Mouse (Mus musculus) A20 (cell line): ENCODE data around the gene Dip2b.
A peak's percentile ranks its signal among the peaks of the same experiment; 100 is the strongest.

Experiments
- DNase-seq: peaks from one replicate; pipeline ENCODE4 v3.0.0-alpha.2; 2011; ENCODE audit warnings: low read depth, low spot score

The Dip2b gene

GRCm38 (mm10) chr15:100038470-100038971 is at the start of gene Dip2b:
TSS of gene Dip2b (plus strand) at chr15:100038664.
- peak; percentile 95 for DNase-seq

GRCm38 (mm10) chr15:99993100-99993499 is 45.4 kb upstream of the Dip2b start:
- DNase-seq = peak; percentile 42

DNA sequence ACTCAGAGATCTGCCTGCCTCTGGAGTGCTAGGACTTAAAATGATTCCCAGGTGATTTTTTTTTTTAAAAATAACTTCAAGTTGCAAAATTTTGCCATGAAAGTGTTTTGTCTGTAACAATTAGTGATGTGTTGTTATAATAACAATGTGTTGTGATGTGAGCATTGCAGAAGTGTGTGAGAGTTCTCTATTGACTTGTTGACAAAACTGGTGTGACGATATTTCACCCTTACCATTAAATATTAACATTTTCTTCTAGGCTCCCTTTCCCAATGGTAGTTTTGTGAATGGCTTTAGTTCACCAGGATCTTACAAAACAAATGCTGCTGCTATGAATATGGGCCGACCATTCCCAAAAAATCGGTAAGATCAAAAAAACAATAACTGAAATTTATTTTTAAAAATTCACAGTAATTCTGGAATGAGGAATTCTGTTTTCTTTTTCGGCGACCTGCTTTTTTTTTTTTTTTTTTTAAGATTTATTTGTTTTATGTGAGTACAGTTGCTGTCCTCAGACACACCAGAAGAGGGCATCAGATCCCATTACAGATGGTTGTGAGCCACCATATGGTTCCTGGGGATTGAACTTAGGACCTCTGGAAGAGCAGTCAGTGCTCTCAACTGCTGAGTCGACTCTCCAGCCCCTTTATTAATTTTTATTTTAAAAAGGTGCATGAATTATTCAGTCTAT is 41.2 kb upstream of the Dip2b start:
- DNase-seq = no peak

- peak; percentile 58 for DNase-seq
Observed at GRCm38 (mm10) chr15:99999390-99999789, 39.1 kb upstream of the Dip2b start.

DNA sequence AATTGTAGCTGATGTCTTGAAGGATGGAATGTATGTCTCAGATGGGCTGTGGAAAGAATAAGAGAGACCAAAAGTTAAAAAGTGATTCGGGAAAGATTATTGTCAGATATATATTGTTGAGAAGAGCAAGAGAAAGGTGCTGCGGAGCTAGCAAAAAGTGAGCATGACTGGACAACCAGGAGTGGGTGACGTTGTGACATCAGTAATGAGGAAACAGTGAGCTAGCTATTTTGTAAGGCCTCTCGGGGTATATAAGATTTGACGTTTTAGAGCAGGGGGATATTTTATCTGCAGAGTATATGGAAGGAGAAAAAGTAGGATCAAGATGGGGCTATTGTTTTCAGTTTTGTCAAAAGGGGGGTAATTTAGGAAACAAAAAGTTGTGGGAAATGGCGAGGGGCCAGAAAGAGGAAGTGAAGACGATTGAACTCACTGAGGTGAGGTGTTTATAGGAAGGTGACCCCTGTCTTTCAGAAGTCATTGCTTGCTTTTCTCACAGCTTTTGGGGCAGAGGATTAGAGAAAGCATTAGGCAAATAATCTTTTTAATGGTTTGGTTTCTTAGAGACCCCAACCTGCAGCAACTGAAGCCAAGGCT is 33.7 kb upstream of the Dip2b start:
- DNase-seq = peak; percentile 71

DNA sequence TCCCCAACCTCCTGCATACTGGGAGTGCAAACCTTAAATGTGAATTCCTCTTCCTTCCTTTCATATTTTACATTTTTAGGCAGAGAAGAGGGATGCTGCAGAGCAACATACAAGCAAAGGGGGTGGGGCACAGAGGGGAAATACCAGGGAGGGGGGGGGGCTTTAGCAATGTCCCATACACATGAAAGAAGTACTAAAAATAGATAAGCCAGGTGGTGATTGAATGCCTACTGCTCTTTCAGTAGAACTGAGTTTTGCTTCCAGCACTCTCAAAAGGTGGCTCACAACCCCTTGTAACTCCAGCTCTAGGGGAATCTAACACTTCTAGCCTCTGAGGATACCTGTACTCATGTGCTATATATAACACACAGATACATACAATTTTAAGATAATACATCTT is 32.3 kb upstream of the Dip2b start:
- no peak for DNase-seq

- DNase-seq = no peak
Observed at GRCm38 (mm10) chr15:100018280-100018899, 20.1 kb upstream of the Dip2b start.

- DNase-seq = no peak
Observed at GRCm38 (mm10) chr15:100021175-100021574, 17.3 kb upstream of the Dip2b start.

DNA sequence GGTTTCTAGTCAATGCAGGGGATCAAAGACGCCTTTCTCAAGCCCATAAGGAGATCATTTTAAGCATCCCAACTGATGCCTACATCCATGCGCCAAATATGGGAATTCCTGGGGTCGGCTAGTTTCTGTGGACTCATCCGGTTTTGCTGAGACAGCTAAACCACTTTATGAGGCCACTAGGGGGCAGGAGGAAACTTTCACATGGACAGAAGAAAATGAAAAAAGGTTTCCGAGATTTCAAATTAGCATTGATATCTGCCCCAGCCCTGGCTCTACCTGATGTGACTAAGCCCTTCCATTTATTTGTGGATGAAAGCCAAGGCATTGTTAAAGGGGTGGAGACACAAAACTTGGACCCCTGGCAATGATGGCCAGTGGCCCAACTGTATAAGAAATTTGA is 15.5 kb upstream of the Dip2b start:
- peak; percentile 53 for DNase-seq

DNA sequence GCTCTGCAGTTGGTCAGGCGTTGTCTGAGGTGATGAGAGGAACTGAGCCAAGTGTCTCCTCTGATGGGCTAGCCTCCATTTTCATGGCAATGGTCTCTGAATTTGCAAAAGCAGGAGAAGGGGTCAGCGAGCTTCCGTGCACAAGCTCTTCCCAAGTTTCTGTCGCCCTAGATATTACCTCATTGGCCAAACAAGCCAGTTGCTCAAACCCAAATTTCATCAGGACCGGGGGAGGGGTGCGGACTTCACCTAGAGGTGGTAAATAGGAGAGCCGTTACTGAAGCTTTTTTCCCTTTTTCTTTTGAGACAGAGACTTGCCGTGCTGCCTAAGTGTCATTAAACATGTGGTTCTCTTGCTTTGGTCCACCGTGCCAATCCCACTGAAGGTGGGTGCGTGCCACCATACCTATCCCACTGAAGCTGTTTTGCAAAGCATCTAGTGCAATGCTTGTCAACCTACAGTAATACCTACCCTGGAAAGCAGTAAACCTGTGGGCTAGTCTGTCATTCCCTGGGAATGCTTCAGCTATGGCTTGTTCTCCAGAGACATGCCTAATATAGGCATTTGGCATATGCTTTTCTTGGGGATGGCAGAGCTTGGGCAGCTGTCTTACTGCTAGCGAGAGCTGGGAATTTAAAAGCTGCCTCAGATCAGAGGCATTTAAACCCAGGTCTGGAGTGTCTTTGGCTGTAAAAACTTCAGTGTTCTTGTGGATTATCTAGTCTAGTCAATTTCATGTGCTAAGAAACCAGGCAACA is 13.2 kb upstream of the Dip2b start:
- DNase-seq = no peak

DNA sequence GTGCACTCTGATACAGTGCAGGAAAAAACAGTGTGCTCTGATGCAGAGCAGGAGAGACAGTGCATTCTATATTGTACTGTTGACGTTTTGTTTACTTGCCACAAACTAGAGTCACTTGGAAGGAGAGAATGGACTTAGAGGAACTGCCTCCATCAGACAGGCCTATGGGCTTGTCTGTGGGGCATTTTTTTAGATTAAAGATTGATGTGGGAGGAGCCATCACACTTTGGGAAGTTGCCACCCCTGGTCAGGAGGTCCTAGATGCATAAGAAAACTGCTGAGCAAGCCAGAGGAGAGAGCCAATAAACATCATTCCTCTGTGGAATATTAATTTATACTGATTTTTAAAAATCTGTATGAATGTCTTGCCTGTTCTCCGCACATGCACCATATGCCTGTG is 10.3 kb upstream of the Dip2b start:
- no peak for DNase-seq

DNA sequence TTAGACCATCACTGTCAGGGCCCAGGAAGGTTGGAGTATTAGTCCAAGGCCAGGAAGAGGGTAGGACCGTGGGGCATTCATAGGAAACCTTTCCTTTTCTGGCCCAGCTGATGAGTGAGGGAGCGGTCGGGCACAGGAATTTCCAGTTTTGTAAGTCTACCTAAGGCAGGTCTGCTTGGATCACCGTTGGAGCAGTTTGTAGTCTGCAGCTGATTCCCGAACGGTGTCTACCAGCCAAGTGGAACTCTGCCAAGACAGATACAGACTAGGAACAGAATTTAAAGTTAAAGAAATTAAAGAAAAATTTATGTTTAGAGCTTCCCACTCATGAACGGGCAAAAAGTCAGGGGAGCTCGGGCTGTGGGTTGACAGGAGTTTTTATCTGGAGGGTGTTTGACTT is 9.0 kb upstream of the Dip2b start:
- no peak for DNase-seq

- no peak for DNase-seq
Observed at GRCm38 (mm10) chr15:100029900-100030299, 8.6 kb upstream of the Dip2b start.

DNA sequence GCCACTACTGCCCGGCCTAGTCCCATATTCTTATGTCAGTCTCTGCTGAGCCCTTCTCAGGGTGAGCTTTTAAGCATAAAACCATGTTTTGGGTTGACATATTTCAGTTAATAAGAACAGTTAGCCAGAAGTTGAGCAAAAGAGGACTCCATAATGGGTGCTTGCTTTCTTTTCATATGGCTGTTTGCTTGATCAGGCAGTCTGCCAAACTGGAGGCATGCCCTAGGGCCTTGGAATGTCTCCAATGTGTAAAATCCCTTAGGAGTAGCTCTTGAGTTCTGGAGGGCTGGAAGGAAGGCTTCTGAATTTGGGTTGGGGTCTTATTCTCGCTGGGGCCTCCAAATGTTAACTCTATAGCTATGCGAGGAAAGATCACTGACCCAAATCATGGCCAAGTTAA is 5.9 kb upstream of the Dip2b start:
- DNase-seq = no peak

- peak; percentile 85 for DNase-seq
Observed at GRCm38 (mm10) chr15:100039001-100039701, 687 bp downstream of the Dip2b start.

DNA sequence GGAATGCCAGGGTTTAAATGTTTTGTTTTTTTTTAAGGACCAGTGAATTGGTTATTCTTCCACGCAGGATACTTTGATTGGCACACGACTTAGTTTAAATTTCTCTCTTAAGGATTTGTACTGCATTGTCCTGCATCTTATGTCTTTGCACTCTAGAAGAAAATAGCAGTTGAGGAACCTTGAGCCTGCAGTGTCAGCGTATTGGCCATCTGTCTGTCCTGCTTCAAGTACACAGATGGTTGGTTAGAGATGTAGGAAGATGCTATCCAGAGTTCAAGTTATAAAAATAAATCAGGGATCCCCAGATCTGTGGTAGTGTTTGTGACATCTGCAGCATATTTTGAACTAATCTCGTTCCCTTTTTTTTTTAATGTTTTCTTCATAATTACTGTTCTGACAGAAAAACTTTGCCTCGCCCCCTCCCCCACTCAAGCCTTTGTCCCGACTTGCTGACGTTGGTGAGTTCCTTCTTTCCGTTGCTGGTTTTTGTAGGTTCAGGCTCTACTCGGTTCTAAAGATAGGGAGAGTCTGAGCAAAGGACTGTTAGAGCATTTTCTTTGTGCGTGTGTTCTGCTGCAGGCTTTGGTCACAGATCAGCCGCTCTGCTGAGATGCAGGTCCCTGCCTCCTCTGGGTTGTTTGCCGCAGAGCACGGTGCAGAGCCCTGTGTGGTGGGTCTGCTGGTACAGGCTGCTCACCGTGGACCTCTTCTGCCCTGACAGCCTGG is 2.2 kb downstream of the Dip2b start:
- DNase-seq = no peak

DNA sequence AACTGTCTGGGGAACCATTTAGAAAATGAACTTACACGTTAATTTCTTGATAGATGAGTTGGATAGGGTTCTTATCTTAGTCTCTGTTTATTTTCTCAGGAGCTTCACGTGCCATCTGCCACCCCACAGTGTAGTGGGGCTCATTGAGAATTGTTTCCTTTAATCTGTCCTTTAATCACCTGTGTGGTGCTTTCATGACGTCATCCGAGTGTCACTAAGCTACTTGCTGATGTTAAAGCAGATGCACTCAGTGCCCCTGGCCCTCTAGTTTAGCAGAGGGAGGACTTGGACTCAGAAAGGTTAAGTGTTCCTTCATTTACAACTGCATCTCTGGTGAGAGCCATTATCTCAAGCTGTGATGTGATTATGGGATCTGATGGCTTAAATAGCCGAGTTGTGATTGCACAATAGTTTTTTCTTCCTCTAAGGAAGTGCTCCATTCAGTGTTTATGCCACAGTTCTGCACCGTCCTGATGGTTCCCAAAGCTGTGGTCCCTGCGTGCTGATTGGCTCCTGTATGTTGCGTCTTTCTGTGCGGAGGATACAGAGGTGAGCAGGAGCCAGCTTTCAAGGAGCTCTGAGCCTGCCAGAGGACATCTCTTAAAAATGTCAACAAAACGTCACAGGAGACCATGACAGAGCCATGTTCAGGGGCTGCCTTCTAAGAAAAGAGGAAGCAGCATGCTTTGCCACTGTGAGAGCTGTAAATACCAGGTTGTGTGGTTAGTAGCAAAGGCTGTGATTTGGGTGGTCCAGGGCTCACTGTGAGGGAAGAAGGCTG is 3.0 kb downstream of the Dip2b start:
- DNase-seq = peak; percentile 56

- DNase-seq = no peak
Observed at GRCm38 (mm10) chr15:100042048-100042400, 3.6 kb downstream of the Dip2b start.

DNA sequence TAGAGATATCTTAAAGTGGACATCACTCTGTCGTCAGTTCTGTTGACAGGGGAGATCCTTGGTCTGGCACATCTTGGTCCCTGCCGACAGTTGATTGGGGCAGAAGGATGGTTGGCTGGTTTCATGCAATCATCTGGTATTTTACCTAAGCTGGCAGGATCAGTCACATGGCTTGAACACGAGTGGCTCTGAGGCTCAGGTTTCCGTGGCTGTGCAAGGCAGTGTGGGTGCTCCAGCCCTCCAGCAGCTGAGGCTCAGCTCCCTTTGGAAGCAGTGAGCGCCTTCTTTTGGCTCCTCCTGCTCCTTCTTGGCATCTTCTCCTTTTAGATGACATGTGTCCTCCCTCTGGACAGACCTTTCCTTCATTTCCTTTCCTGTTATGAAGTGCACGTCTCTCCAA is 7.1 kb downstream of the Dip2b start:
- DNase-seq = no peak

- DNase-seq = no peak
Observed at GRCm38 (mm10) chr15:100049496-100050087, 11.1 kb downstream of the Dip2b start.
